Mouse (Mus musculus) urinary bladder, postnatal 25 days (tissue): ENCODE results near the gene Aldh16a1.
A peak's percentile ranks its signal among the peaks of the same experiment; 100 is the strongest.
"Not testable (repeated sequence)": the region's sequence is repeated elsewhere in the genome, so short reads cannot be mapped to it uniquely, and the experiment has no call there.

Experiments used
- DNase-seq: peaks from one replicate; pipeline ENCODE4 v3.0.0; 2022; ENCODE audit warnings: low spot score

The Aldh16a1 gene

GRCm38 (mm10) chr7:45157459-45157858 is 3.1 kb upstream of the Aldh16a1 start:
- no peak for DNase-seq

- DNase-seq: no peak
Observed at GRCm38 (mm10) chr7:45156206-45156605, 1.8 kb upstream of the Aldh16a1 start.

GRCm38 (mm10) chr7:45155590-45155989 is 1.2 kb upstream of the Aldh16a1 start:
- no peak for DNase-seq

- peak; percentile 44 for DNase-seq
Observed at GRCm38 (mm10) chr7:45154993-45155514, 670 bp upstream of the Aldh16a1 start.

GRCm38 (mm10) chr7:45153586-45153985 is 798 bp downstream of the Aldh16a1 start:
- no peak for DNase-seq

- not testable (repeated sequence) for DNase-seq
Observed at GRCm38 (mm10) chr7:45153052-45153451, 1.3 kb downstream of the Aldh16a1 start.

- no peak for DNase-seq
Observed at GRCm38 (mm10) chr7:45151303-45151702, 3.1 kb downstream of the Aldh16a1 start.

GRCm38 (mm10) chr7:45150321-45150720 is 4.1 kb downstream of the Aldh16a1 start:
- DNase-seq: no peak

- DNase-seq: no peak
Observed at GRCm38 (mm10) chr7:45149545-45149944, 4.8 kb downstream of the Aldh16a1 start.

- DNase-seq: no peak
Observed at GRCm38 (mm10) chr7:45148534-45149098, 5.8 kb downstream of the Aldh16a1 start.

GRCm38 (mm10) chr7:45147899-45148298 is 6.5 kb downstream of the Aldh16a1 start:
- DNase-seq: no peak

- no peak for DNase-seq
Observed at GRCm38 (mm10) chr7:45147267-45147666, 7.1 kb downstream of the Aldh16a1 start.

GRCm38 (mm10) chr7:45145460-45145859 is 8.9 kb downstream of the Aldh16a1 start:
- no peak for DNase-seq

GRCm38 (mm10) chr7:45144368-45145174 is 9.8 kb downstream of the Aldh16a1 start:
- no peak for DNase-seq

GRCm38 (mm10) chr7:45141914-45142313 is 12.5 kb downstream of the Aldh16a1 start:
- DNase-seq: no peak

GRCm38 (mm10) chr7:45141319-45141718 is 13.1 kb downstream of the Aldh16a1 start:
- DNase-seq: no peak

- DNase-seq: no peak
Observed at GRCm38 (mm10) chr7:45139904-45140723, 14.3 kb downstream of the Aldh16a1 start.

GRCm38 (mm10) chr7:45138403-45138802 is 16.0 kb downstream of the Aldh16a1 start:
- DNase-seq: no peak

GRCm38 (mm10) chr7:45137171-45138006 is 17.0 kb downstream of the Aldh16a1 start:
- no peak for DNase-seq

GRCm38 (mm10) chr7:45135993-45136567 is 18.3 kb downstream of the Aldh16a1 start, which contains the start of the genes Gm45713 and Flt3l:
Gm45713 (minus strand) TSS chr7:45136231.
Flt3l (minus strand) TSS chr7:45136432.
- DNase-seq: peak; percentile 92

- no peak for DNase-seq
Observed at GRCm38 (mm10) chr7:45135370-45135769, 19.0 kb downstream of the Aldh16a1 start.
